Mouse (Mus musculus): ENCODE measurements around the gene Olfr1537. TPM values are rescaled to one million over a fixed set of nuclear protein-coding genes. Genes with fewer than 3 reads are reported as not detected.

Olfr1537 gene
- not detected in 2 replicates for polyA plus RNA-seq (2015; fragmentation: Nextera tagmentation; extraction: Ambion mirVana)

DNA sequence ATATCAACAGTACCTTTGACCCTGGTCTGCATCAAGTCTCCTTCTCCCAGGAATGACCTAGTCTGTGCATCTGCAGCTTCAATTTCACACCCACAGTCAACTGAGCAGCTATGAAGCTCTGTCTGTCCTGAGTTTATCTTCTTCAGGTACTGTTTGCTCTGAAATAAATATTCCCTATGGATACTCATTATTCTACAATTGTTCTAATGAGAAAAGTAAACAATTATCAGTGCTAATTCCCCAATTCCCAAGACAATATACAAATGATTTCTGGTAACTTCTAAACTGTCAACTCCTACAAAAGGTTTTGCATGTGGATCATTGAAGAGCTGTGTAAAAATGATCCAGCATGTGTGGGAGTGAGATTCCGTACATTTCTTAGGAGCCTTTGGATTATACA is at the start of gene Olfr1537:
Olfr1537 (minus strand) TSS at position 101 of the 400 bp plus-strand sequence.
- H3K9ac ChIP-seq: no peak within 1 kb of the TSS
- no peak within 1 kb of the TSS for H3K27ac ChIP-seq
- no peaks in the 10 kb centered on the region for H3K4me1 ChIP-seq
- H3K9me3 ChIP-seq (replicated peaks): no peaks in the 10 kb centered on the region
- no peaks in the 10 kb centered on the region for H3K36me3 ChIP-seq
- no peaks in the 10 kb centered on the region for H3K27me3 ChIP-seq
- no peak within 1 kb of the TSS for H3K4me3 ChIP-seq (replicated peaks)
- ATAC-seq (replicated peaks; ENCODE audit: low FRiP score): no peak
- H3K4me2 ChIP-seq: no peak within 1 kb of the TSS
- 73% methylated on average over 1 of the region's 1 CpGs for WGBS

DNA sequence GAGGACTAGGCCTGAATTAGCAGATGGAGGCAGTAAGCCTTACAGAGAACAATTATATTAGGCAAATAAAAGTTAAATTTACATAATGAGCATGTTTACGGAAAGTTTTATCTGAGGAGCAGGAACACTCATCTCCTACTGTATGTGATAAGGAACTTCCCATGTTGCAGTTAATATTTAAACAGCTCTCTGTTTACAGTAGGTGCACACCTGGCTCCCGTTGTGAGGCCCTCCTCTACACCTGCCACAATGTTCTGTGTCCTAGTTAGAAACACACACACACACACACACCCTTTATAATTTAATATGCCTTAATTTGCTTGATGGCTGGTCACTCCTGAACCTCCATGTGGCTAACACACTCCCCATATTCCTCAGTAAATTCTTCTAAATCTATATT is 37.3 kb upstream of the Olfr1537 start:
- WGBS: 73% methylated on average over 2 of the region's 2 CpGs
- no peak overlapping the region for H3K27ac ChIP-seq
- no peaks in the 10 kb centered on the region for H3K36me3 ChIP-seq
- H3K4me2 ChIP-seq: no peak overlapping the region
- H3K9ac ChIP-seq: no peak overlapping the region
- no peaks in the 10 kb centered on the region for H3K4me1 ChIP-seq
- no peaks in the 10 kb centered on the region for H3K9me3 ChIP-seq (replicated peaks)
- no peak overlapping the region for H3K4me3 ChIP-seq (replicated peaks)
- ATAC-seq (replicated peaks; ENCODE audit: low FRiP score): no peak
- H3K27me3 ChIP-seq: no peaks in the 10 kb centered on the region

DNA sequence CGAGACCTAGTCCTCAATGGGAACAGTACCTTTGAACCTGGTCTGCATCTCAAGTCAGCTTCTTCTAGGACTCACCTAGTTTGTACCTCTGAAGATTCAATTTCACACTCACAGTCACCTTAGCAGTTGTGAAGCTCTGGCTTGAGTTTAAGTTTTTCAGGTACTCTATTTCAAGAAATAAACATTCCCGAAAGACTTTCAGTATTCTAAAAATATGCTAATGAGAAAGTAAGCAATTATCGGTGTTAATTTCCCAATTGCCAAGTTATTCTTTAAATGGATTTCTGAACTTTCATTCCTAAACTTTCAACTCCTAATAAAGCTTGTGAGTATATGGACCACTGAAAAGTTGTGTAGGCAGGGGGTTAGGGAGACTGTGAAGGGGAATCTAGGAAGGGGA is 26.9 kb upstream of the Olfr1537 start, which contains the start of gene Olfr945:
Olfr945 (minus strand) TSS at position 101 of the 400 bp plus-strand sequence.
- Histone ChIP-seq H3K9ac (no peak within 1 kb of the TSS), H3K4me2 (no peak within 1 kb of the TSS), H3K4me1 (no peaks in the 10 kb centered on the region), H3K27me3 (no peaks in the 10 kb centered on the region), H3K4me3 (replicated peaks) (no peak within 1 kb of the TSS), H3K9me3 (replicated peaks) (no peaks in the 10 kb centered on the region), H3K27ac (no peak within 1 kb of the TSS), H3K36me3 (no peaks in the 10 kb centered on the region)
- no peak for ATAC-seq (replicated peaks; ENCODE audit: low FRiP score)
- 85% methylated on average over 3 of the region's 3 CpGs for WGBS

DNA sequence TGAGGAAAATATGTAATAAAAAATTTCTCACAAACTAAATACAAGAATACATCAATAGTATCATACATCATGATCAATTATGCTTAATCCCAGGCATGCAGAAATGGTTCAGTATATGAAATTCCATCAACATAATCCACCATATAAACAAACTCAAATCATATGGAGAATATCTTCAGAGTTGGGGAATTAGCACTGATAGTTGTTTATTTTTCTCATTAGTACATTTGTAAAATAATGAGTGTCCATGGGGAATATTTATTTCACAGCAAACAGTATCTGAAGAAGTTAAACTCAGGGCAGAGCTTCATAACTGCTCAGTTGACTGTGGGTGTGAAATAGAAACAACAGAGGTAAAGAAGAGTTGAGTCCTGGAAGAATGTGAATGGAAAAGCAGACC is 48.2 kb downstream of the Olfr1537 start, which contains the start of gene Olfr944:
Olfr944 (plus strand) TSS at position 301 of the 400 bp plus-strand sequence.
- Histone ChIP-seq H3K27me3 (no peaks in the 10 kb centered on the region), H3K9me3 (replicated peaks) (no peaks in the 10 kb centered on the region), H3K4me1 (no peaks in the 10 kb centered on the region), H3K4me2 (no peak within 1 kb of the TSS), H3K4me3 (replicated peaks) (no peak within 1 kb of the TSS), H3K9ac (no peak within 1 kb of the TSS), H3K36me3 (no peaks in the 10 kb centered on the region), H3K27ac (no peak within 1 kb of the TSS)
- no peak for ATAC-seq (replicated peaks; ENCODE audit: low FRiP score)

Other genes starting within 250 kb of the Olfr1537 start
- not detected in 2 replicates for gene Olfr146, start 226.6 kb downstream of the Olfr1537 start, polyA plus RNA-seq (2015; fragmentation: Nextera tagmentation; extraction: Ambion mirVana)
- gene Olfr937, start 185.0 kb downstream of the Olfr1537 start, polyA plus RNA-seq (2015; fragmentation: Nextera tagmentation; extraction: Ambion mirVana): not detected in 2 replicates
- gene Olfr938, start 171.1 kb downstream of the Olfr1537 start, polyA plus RNA-seq (2015; fragmentation: Nextera tagmentation; extraction: Ambion mirVana): not detected in 2 replicates
- not detected in 2 replicates for gene Olfr27, start 121.9 kb downstream of the Olfr1537 start, polyA plus RNA-seq (2015; fragmentation: Nextera tagmentation; extraction: Ambion mirVana)
- not detected in 2 replicates for gene Olfr943, start 83.7 kb downstream of the Olfr1537 start, polyA plus RNA-seq (2015; fragmentation: Nextera tagmentation; extraction: Ambion mirVana)
- gene Olfr944, start 48.1 kb downstream of the Olfr1537 start, polyA plus RNA-seq (2015; fragmentation: Nextera tagmentation; extraction: Ambion mirVana): not detected in 2 replicates
- not detected in 2 replicates for gene Olfr945, start 26.8 kb upstream of the Olfr1537 start, polyA plus RNA-seq (2015; fragmentation: Nextera tagmentation; extraction: Ambion mirVana)
- gene Olfr948, start 76.1 kb upstream of the Olfr1537 start, polyA plus RNA-seq (2015; fragmentation: Nextera tagmentation; extraction: Ambion mirVana): not detected in 2 replicates
- gene Olfr951, start 137.4 kb upstream of the Olfr1537 start, polyA plus RNA-seq (2015; fragmentation: Nextera tagmentation; extraction: Ambion mirVana): not detected in 2 replicates
- not detected in 2 replicates for gene Olfr952, start 177.2 kb upstream of the Olfr1537 start, polyA plus RNA-seq (2015; fragmentation: Nextera tagmentation; extraction: Ambion mirVana)
- not detected in 2 replicates for gene Olfr954, start 206.7 kb upstream of the Olfr1537 start, polyA plus RNA-seq (2015; fragmentation: Nextera tagmentation; extraction: Ambion mirVana)
- gene Olfr955, start 221.9 kb upstream of the Olfr1537 start, polyA plus RNA-seq (2015; fragmentation: Nextera tagmentation; extraction: Ambion mirVana): not detected in 2 replicates
- gene Olfr44, start 244.0 kb upstream of the Olfr1537 start, polyA plus RNA-seq (2015; fragmentation: Nextera tagmentation; extraction: Ambion mirVana): not detected in 2 replicates